Mouse (Mus musculus): ENCODE results near the gene Sdk1. TPM values are rescaled to one million over a fixed set of nuclear protein-coding genes. Genes with fewer than 3 reads are reported as not detected.

Gene Sdk1
- polyA plus RNA-seq, 1 experiment from 2014 or later, result 1.1 TPM

DNA sequence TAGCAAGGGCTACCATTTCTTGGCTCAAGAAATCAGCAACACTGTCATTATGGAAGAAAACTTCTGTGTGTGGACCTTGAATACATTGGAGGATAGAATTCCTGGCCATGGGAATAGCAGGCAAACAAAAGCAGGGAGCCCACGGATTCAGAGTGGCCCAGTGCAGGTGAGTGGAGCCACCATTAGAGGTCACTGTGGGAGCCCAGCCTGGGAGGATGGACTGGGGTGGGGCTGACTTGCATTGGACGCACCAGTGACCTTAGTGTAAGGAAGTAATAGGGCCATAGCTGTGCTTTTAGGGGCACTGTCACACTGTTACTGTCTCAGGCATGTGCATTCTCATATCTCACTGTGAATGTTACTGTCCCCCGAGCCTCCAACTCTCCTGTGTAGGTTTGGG, 1001.3 kb downstream of the Sdk1 start:
- H3K27me3 ChIP-seq (ENCODE audit: control insufficient read depth, insufficient read depth, low read length), result no peaks in the 10 kb centered on the region
- no peak for ATAC-seq (ENCODE audit: low FRiP score, low TSS enrichment)
- no peak overlapping the region for H3K27ac ChIP-seq (replicated peaks)
- WGBS, result 49% methylated on average over 3 of the region's 3 CpGs
- DNase-seq (ENCODE audit: low spot score), result no peak
- H3K4me3 ChIP-seq (ENCODE audit: low read depth, low read length), result no peak overlapping the region
- H3K4me2 ChIP-seq (replicated peaks; ENCODE audit: low read depth), result no peak overlapping the region
- TF ChIP-seq EP300 (optimal IDR thresholded peaks at IDR 0.05) (no peak), CTCF (IDR thresholded peaks at IDR 0.05; ENCODE audit: low read depth) (peak; percentile 41)
- no peaks in the 10 kb centered on the region for H3K36me3 ChIP-seq (ENCODE audit: control insufficient read depth, insufficient read depth, low read length)
- no peaks in the 10 kb centered on the region for H3K4me1 ChIP-seq (replicated peaks; ENCODE audit: control insufficient read depth, insufficient read depth)
- no peaks in the 10 kb centered on the region for H3K9me3 ChIP-seq (ENCODE audit: control insufficient read depth, low read length)
- no peak overlapping the region for H3K9ac ChIP-seq (ENCODE audit: low read length)

DNA sequence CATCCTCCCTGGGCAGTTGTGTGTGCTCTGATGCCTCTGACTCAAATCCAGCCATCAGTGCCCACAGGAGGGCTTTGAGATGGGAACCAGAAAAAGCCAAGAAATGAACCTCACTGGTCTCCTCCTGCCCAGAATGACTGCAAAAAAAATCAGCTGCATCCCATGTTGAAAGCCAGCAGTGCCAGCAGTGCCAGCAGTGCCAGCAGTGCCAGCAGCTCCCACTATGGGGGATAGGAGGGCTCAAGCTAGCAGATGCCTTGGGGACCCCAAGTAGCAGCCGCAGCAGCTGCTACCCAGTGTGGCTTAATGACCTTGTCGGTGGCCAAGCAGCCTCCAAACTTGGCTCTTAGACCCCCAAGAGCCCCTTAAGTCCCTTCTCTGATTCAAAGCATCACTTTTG, 1001.8 kb downstream of the Sdk1 start:
- ATAC-seq (ENCODE audit: low FRiP score, low TSS enrichment) (no peak), DNase-seq (ENCODE audit: low spot score) (no peak)
- H3K9ac ChIP-seq (ENCODE audit: low read length), result no peak overlapping the region
- no peak overlapping the region for H3K27ac ChIP-seq (replicated peaks)
- H3K4me2 ChIP-seq (replicated peaks; ENCODE audit: low read depth), result no peak overlapping the region
- 93% methylated on average over 2 of the region's 2 CpGs for WGBS
- no peaks in the 10 kb centered on the region for H3K9me3 ChIP-seq (ENCODE audit: control insufficient read depth, low read length)
- no peaks in the 10 kb centered on the region for H3K36me3 ChIP-seq (ENCODE audit: control insufficient read depth, insufficient read depth, low read length)
- H3K27me3 ChIP-seq (ENCODE audit: control insufficient read depth, insufficient read depth, low read length), result no peaks in the 10 kb centered on the region
- TF ChIP-seq CTCF (IDR thresholded peaks at IDR 0.05; ENCODE audit: low read depth), result no peak
- TF ChIP-seq EP300 (optimal IDR thresholded peaks at IDR 0.05), result no peak
- no peaks in the 10 kb centered on the region for H3K4me1 ChIP-seq (replicated peaks; ENCODE audit: control insufficient read depth, insufficient read depth)
- no peak overlapping the region for H3K4me3 ChIP-seq (ENCODE audit: low read depth, low read length)

DNA sequence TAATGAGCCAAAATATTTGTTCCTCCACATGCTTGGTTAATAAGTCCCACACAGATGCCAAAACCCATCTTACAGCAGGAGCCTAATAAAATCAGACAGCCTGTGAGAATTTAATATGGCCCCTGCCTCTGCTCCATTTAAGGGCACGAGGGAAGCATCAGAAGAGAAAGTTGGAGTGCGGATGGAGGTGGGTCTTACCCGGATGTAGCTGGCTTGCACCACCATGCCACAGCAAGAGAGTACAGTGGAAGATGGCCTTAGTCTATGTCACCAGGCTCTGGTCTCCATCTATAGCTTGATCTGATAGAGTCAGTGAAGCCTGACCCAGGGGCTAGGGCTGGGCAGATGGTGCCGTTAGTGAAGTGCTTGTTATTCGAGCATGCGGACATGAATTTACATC, 1014.9 kb downstream of the Sdk1 start:
- no peak overlapping the region for H3K4me2 ChIP-seq (replicated peaks; ENCODE audit: low read depth)
- 82% methylated on average over 6 of the region's 6 CpGs for WGBS
- ATAC-seq (ENCODE audit: low FRiP score, low TSS enrichment) (no peak), DNase-seq (ENCODE audit: low spot score) (no peak)
- H3K27ac ChIP-seq (replicated peaks), result no peak overlapping the region
- H3K27me3 ChIP-seq (ENCODE audit: control insufficient read depth, insufficient read depth, low read length), result no peaks in the 10 kb centered on the region
- no peaks in the 10 kb centered on the region for H3K36me3 ChIP-seq (ENCODE audit: control insufficient read depth, insufficient read depth, low read length)
- no peak overlapping the region for H3K9ac ChIP-seq (ENCODE audit: low read length)
- no peaks in the 10 kb centered on the region for H3K9me3 ChIP-seq (ENCODE audit: control insufficient read depth, low read length)
- TF ChIP-seq CTCF (IDR thresholded peaks at IDR 0.05; ENCODE audit: low read depth), result no peak
- TF ChIP-seq EP300 (optimal IDR thresholded peaks at IDR 0.05), result no peak
- no peak overlapping the region for H3K4me3 ChIP-seq (ENCODE audit: low read depth, low read length)
- no peaks in the 10 kb centered on the region for H3K4me1 ChIP-seq (replicated peaks; ENCODE audit: control insufficient read depth, insufficient read depth)

DNA sequence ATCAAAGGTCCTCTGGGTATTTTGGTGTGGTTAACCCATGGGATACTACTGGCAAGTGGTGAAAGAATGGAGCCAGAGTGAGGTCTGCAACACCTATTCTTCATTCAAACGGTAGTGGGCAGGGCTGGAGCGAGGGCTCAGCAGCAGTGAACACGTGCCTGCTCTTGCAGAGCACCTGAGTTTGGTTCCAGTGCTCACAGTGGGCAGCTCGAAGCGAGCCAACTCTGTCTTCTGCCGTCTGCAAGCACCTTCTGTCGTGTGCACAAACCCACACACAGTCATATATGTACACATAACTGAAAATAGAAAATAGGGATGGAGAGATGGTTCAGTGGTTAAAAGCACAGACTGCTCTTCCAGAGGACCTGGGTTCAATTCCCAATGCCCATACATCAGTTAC, 1017.4 kb downstream of the Sdk1 start:
- TF ChIP-seq EP300 (optimal IDR thresholded peaks at IDR 0.05), result no peak
- TF ChIP-seq CTCF (IDR thresholded peaks at IDR 0.05; ENCODE audit: low read depth), result no peak
- 82% methylated on average over 7 of the region's 7 CpGs for WGBS
- H3K27me3 ChIP-seq (ENCODE audit: control insufficient read depth, insufficient read depth, low read length), result no peaks in the 10 kb centered on the region
- no peak overlapping the region for H3K9ac ChIP-seq (ENCODE audit: low read length)
- H3K9me3 ChIP-seq (ENCODE audit: control insufficient read depth, low read length), result no peaks in the 10 kb centered on the region
- no peak overlapping the region for H3K27ac ChIP-seq (replicated peaks)
- no peaks in the 10 kb centered on the region for H3K36me3 ChIP-seq (ENCODE audit: control insufficient read depth, insufficient read depth, low read length)
- ATAC-seq (ENCODE audit: low FRiP score, low TSS enrichment) (no peak), DNase-seq (ENCODE audit: low spot score) (no peak)
- no peaks in the 10 kb centered on the region for H3K4me1 ChIP-seq (replicated peaks; ENCODE audit: control insufficient read depth, insufficient read depth)
- H3K4me2 ChIP-seq (replicated peaks; ENCODE audit: low read depth), result no peak overlapping the region
- H3K4me3 ChIP-seq (ENCODE audit: low read depth, low read length), result no peak overlapping the region

GRCm38 (mm10) chr5:142262060-142262459, 1020.8 kb downstream of the Sdk1 start:
- no peak overlapping the region for H3K4me3 ChIP-seq (ENCODE audit: low read depth, low read length)
- no peak for DNase-seq (ENCODE audit: low spot score)
- 49% methylated on average over 6 of the region's 6 CpGs for WGBS
- H3K27ac ChIP-seq (replicated peaks), result no peak overlapping the region
- ATAC-seq (ENCODE audit: low FRiP score, low TSS enrichment), result no peak
- no peak overlapping the region for H3K4me2 ChIP-seq (replicated peaks; ENCODE audit: low read depth)
- no peaks in the 10 kb centered on the region for H3K36me3 ChIP-seq (ENCODE audit: control insufficient read depth, insufficient read depth, low read length)
- H3K9me3 ChIP-seq (ENCODE audit: control insufficient read depth, low read length), result no peaks in the 10 kb centered on the region
- no peaks in the 10 kb centered on the region for H3K27me3 ChIP-seq (ENCODE audit: control insufficient read depth, insufficient read depth, low read length)
- no peak overlapping the region for H3K9ac ChIP-seq (ENCODE audit: low read length)
- H3K4me1 ChIP-seq (replicated peaks; ENCODE audit: control insufficient read depth, insufficient read depth), result no peaks in the 10 kb centered on the region
- TF ChIP-seq EP300 (optimal IDR thresholded peaks at IDR 0.05), result no peak
- TF ChIP-seq CTCF (IDR thresholded peaks at IDR 0.05; ENCODE audit: low read depth), result no peak

Other genes with a start within 250 kb of the Sdk1 start
- 0.13 and 0.18 TPM in 2 replicates for gene Card11, start 240.9 kb upstream of the Sdk1 start, polyA plus RNA-seq (2015; fragmentation: Nextera tagmentation; extraction: Ambion mirVana)

All from stomach, postnatal 0 days (tissue).